7 mouse cellular contexts compared by ENCODE assay signal in genomic region chr13:13481033-13481432, GRCm38 (mm10). TPM values are rescaled to one million over a fixed set of nuclear protein-coding genes. Genes with fewer than 3 reads are reported as not detected.
DNase-seq lines count a peak whose midpoint lies in the region; ATAC-seq lines count a peak whose summit lies in the region.

No protein-coding gene starts in this region.

- no peak overlapping the region for H3K4me2 ChIP-seq in embryonic facial prominence, embryonic 12.5 days (replicated peaks)
- no peak overlapping the region for H3K4me2 ChIP-seq in neural tube, embryonic 15.5 days

- no peak overlapping the region for H3K9ac ChIP-seq in embryonic facial prominence, embryonic 12.5 days
- no peak overlapping the region for H3K9ac ChIP-seq in neural tube, embryonic 15.5 days (replicated peaks)

- H3K27ac ChIP-seq in embryonic facial prominence, embryonic 12.5 days: no peak overlapping the region
- H3K27ac ChIP-seq in neural tube, embryonic 15.5 days (replicated peaks): 0 out of 2 replicates have a peak overlapping the region, but pooled peaks have one; percentile 10

- no peaks in the 10 kb centered on the region for H3K9me3 ChIP-seq in embryonic facial prominence, embryonic 12.5 days
- H3K9me3 ChIP-seq in neural tube, embryonic 15.5 days (replicated peaks): no peaks in the 10 kb centered on the region

- no peaks in the 10 kb centered on the region for H3K27me3 ChIP-seq in embryonic facial prominence, embryonic 12.5 days
- no peaks in the 10 kb centered on the region for H3K27me3 ChIP-seq in neural tube, embryonic 15.5 days (replicated peaks)

- DNase-seq in right cerebral cortex, adult 18-20 months: peak; percentile 47
- no peak for DNase-seq in right cerebral cortex, adult 2 months (ENCODE audit: low spot score in 2 of 2)
- peak; percentile 80 to 82 for DNase-seq in heart, postnatal 10 days
- peak; percentile 78 for DNase-seq in left cerebral cortex, postnatal 4 days
- DNase-seq in thymus, postnatal 25 days: no peak

- peaks cover 8% of the 10 kb centered on the region; the same call in 1 of the 2 replicates for H3K4me1 ChIP-seq in embryonic facial prominence, embryonic 12.5 days
- H3K4me1 ChIP-seq in neural tube, embryonic 15.5 days: 0 out of 2 replicates have a peak, but pooled peaks cover 7% of the 10 kb centered on the region

- H3K4me3 ChIP-seq in embryonic facial prominence, embryonic 12.5 days: no peak overlapping the region
- no peak overlapping the region for H3K4me3 ChIP-seq in neural tube, embryonic 15.5 days (replicated peaks)

- peaks cover 18% of the 10 kb centered on the region for H3K36me3 ChIP-seq in embryonic facial prominence, embryonic 12.5 days
- H3K36me3 ChIP-seq in neural tube, embryonic 15.5 days: no peaks in the 10 kb centered on the region

- WGBS in embryonic facial prominence, embryonic 12.5 days: 34% methylated on average over 5 of the region's 5 CpGs
- 21% methylated on average over 5 of the region's 5 CpGs for WGBS in neural tube, embryonic 15.5 days

- ATAC-seq in embryonic facial prominence, embryonic 12.5 days (ENCODE audit: insufficient number of reproducible peaks, insufficient read depth, low FRiP score, low TSS enrichment): 0 out of 2 replicates have a peak, but pooled peaks have one; percentile 32
- peak; percentile 77 for ATAC-seq in neural tube, embryonic 15.5 days (ENCODE audit: low FRiP score)

- intact Hi-C loops in heart, postnatal 10 days (cut with DNase I): no loop called here
- intact Hi-C loops in left cerebral cortex, postnatal 4 days (cut with DNase I): no loop called here

RNA-seq across cellular contexts. Expression of gene Nid1, which starts 43.7 kb away (rescaled TPM):
- polyA plus RNA-seq in embryonic facial prominence, embryonic 12.5 days (2016; fragmentation: Nextera tagmentation; extraction: Ambion mirVana): 61.5 and 65.7 TPM in 2 replicates
- total RNA-seq in heart, postnatal 10 days (2021): 100 to 1,000 TPM; 202 to 215 TPM
- total RNA-seq in left cerebral cortex, postnatal 4 days (2021): 10 to 100 TPM; 32.5 to 32.7 TPM
- 51.0 and 54.1 TPM in 2 replicates for polyA plus RNA-seq in neural tube, embryonic 15.5 days (2015; fragmentation: Nextera tagmentation; extraction: Ambion mirVana)

Comparison
In these comparisons a context has a peak if more than half of its experiments do, and no peak if none do; other contexts are left out.
1. DNase-seq: peak in right cerebral cortex, adult 18-20 months (single experiment), heart, postnatal 10 days (2 of 2) and left cerebral cortex, postnatal 4 days (single experiment); none in right cerebral cortex, adult 2 months (0 of 2) and thymus, postnatal 25 days (single experiment).
2. RNA of gene Nid1, which starts 43.7 kb away (total RNA-seq): 202 to 215 TPM in heart, postnatal 10 days; 32.5 to 32.7 TPM in left cerebral cortex, postnatal 4 days; every median in the first group is over 4 times any median in the second.